8 mouse cellular contexts compared by ENCODE assay signal in the genomic region with DNA sequence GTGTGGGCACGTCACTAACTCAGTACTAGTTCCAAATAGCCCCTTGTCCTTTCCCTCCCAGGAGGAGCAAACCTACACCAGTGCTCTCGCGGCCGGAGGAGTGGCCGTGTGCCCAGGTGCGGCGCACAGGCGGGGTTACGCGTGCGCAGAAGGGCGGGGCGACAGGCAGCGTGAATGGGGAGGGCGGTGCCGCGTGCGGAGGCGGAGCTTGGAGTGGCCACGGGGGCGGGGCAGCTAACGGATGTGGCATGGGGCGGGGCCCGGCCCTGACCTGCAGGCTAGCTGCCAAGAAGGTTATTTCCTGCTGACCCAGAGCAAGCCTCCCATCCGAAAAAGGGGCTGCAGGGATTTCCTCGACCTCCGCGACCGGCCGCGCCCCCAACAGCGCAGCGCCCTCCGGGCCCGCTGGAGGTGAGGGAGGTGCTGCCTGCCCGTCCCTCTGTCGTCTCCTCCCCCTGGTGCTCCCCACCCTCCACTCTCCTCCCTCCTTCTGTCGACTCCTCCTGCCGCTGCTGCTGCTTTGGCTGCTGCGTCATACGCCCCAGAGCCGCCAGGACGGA. TPM values are rescaled to one million over a fixed set of nuclear protein-coding genes. Genes with fewer than 3 reads are reported as not detected.
DNase-seq lines count a peak whose midpoint lies in the region; ATAC-seq lines count a peak whose summit lies in the region.

A gene (plus strand): TSS at position 214 of the 560 bp plus-strand sequence.

- H3K36me3 ChIP-seq in intestine, embryonic 15.5 days = peaks cover 15% of the 10 kb centered on the region

- intact Hi-C loops in left cerebral cortex, postnatal 14 days (cut with DNase I) = no loop called here

- peak within 1 kb of the TSS; percentile 68 for H3K4me3 ChIP-seq in intestine, embryonic 15.5 days (replicated peaks)

- ATAC-seq in intestine, embryonic 15.5 days = peak; percentile 93
- ATAC-seq in megakaryocyte-erythroid progenitor cell, adult 5-6 weeks (replicated peaks; ENCODE audit: low FRiP score, low TSS enrichment, poor library complexity, severe bottlenecking) = peak; percentile 85

- peak; percentile 99 for DNase-seq in adrenal gland, postnatal 10 days
- peak; percentile 98 for DNase-seq in embryo, embryonic 9.5 days (ENCODE audit: extremely low spot score)
- DNase-seq in gastrocnemius, postnatal 4 days (ENCODE audit: low spot score in 2 of 2) = peak; percentile 93 to 96
- peak; percentile 89 to 95 for DNase-seq in left cerebral cortex, postnatal 14 days (ENCODE audit: low spot score in 2 of 2)
- peak; percentile 96 for DNase-seq in right cerebral cortex, postnatal 14 days
- peak; percentile 99 for DNase-seq in urinary bladder, postnatal 25 days (ENCODE audit: low spot score)

- H3K27me3 ChIP-seq in intestine, embryonic 15.5 days (replicated peaks) = no peaks in the 10 kb centered on the region

- H3K9me3 ChIP-seq in intestine, embryonic 15.5 days = no peaks in the 10 kb centered on the region

- H3K9ac ChIP-seq in intestine, embryonic 15.5 days = peak within 1 kb of the TSS; percentile 77

- peak within 1 kb of the TSS; percentile 75 for H3K27ac ChIP-seq in intestine, embryonic 15.5 days

- under 1% methylated on average over 34 of the region's 43 CpGs for WGBS in intestine, embryonic 15.5 days

- H3K4me1 ChIP-seq in intestine, embryonic 15.5 days (replicated peaks) = peaks cover 24% of the 10 kb centered on the region

- H3K4me2 ChIP-seq in intestine, embryonic 15.5 days (replicated peaks) = peak within 1 kb of the TSS; percentile 95

RNA-seq across cellular contexts. Expression of the gene that starts here (rescaled TPM):
- 10 to 100 TPM; 20.6 to 23.3 TPM for total RNA-seq in adrenal gland, postnatal 10 days (2021)
- 10 to 100 TPM in 1 of 2 experiments, 1 to 10 TPM in 1; 9.6 to 10.9 TPM for total RNA-seq in gastrocnemius, postnatal 4 days (2021)
- 6.6 and 6.9 TPM in 2 replicates for polyA plus RNA-seq in intestine, embryonic 15.5 days (2015; fragmentation: Nextera tagmentation; extraction: Ambion mirVana)
- total RNA-seq in left cerebral cortex, postnatal 14 days (2021) = 10 to 100 TPM; 16.8 to 20.2 TPM
- 8.2 and 11.6 TPM in 2 replicates for total RNA-seq in megakaryocyte-erythroid progenitor cell, adult 5-6 weeks (2014; fragmentation: Nextera tagmentation)
- total RNA-seq in megakaryocyte-erythroid progenitor cell, adult 5-6 weeks (2017) = 2.2 and 2.8 TPM in 2 replicates

Comparison
In these comparisons a context has a peak if more than half of its experiments do, and no peak if none do; other contexts are left out.
1. Peak in every context shown above with its lines: DNase-seq, ATAC-seq, H3K4me3 ChIP-seq and H3K27ac ChIP-seq.